Mouse (Mus musculus) kidney, adult 2 months (tissue): ENCODE measurements around the gene Zfp664.

Experiments used
- CTCF ChIP-seq: fragments of 200-500 bp; conservative IDR thresholded peaks from 2 replicates; pipeline ENCODE4 v1.5.1; 2011; ENCODE audit warnings: low read depth, mild to moderate bottlenecking, control low read depth, low read length, moderate library complexity, mixed read lengths; ENCODE audit not compliant: insufficient read depth, insufficient read length
- POLR2A ChIP-seq: fragments of 200-500 bp; IDR thresholded peaks from one replicate; pipeline ENCODE4 v1.6.1; 2011; ENCODE audit warnings: low read depth, low read length, control low read depth

- TF ChIP-seq CTCF (no peak), POLR2A (no peak)
Observed at GRCm38 (mm10) chr5:124896135-124896534, 33.6 kb downstream of the Zfp664 start.
